8 mouse cellular contexts compared by ENCODE assay signal in genomic region chr11:117415466-117415865, GRCm38 (mm10).
A peak's percentile ranks its signal among the peaks of the same experiment; 100 is the strongest.
DNase-seq lines count a peak whose midpoint lies in the region; ATAC-seq lines count a peak whose summit lies in the region.

No protein-coding gene starts in this region.

- peak overlapping the region; percentile 49; the same call in 1 of the 2 replicates for H3K4me3 ChIP-seq in heart, embryonic 16.5 days (ENCODE audit: low read length)
- peak overlapping the region; percentile 47 for H3K4me3 ChIP-seq in hindbrain, embryonic 10.5 days
- no peak overlapping the region for H3K4me3 ChIP-seq in midbrain, embryonic 11.5 days (ENCODE audit: low read depth, low read length)

- H3K36me3 ChIP-seq in heart, embryonic 16.5 days (ENCODE audit: control insufficient read depth, insufficient read depth): no peaks in the 10 kb centered on the region
- H3K36me3 ChIP-seq in hindbrain, embryonic 10.5 days: no peaks in the 10 kb centered on the region
- no peaks in the 10 kb centered on the region for H3K36me3 ChIP-seq in midbrain, embryonic 11.5 days (ENCODE audit: control insufficient read depth, insufficient read depth, low read length)

- intact Hi-C loops in heart, postnatal 14 days (cut with DNase I): no loop called here

- no peak overlapping the region for H3K9ac ChIP-seq in heart, embryonic 16.5 days (ENCODE audit: low read length)
- no peak overlapping the region for H3K9ac ChIP-seq in midbrain, embryonic 11.5 days (ENCODE audit: low read length)

- ATAC-seq in heart, embryonic 16.5 days (replicated peaks; ENCODE audit: extremely low read depth, insufficient read depth, low FRiP score): no peak
- no peak for ATAC-seq in midbrain, embryonic 11.5 days (ENCODE audit: low FRiP score)

- 3% methylated on average over 14 of the region's 14 CpGs for WGBS in heart, embryonic 16.5 days
- 3% methylated on average over 14 of the region's 14 CpGs for WGBS in hindbrain, embryonic 10.5 days
- 3% methylated on average over 14 of the region's 14 CpGs for WGBS in midbrain, embryonic 11.5 days

- H3K4me2 ChIP-seq in heart, embryonic 16.5 days (ENCODE audit: low read depth, low read length): peak overlapping the region; percentile 69
- H3K4me2 ChIP-seq in midbrain, embryonic 11.5 days: peak overlapping the region; percentile 44

- H3K9me3 ChIP-seq in heart, embryonic 16.5 days (replicated peaks; ENCODE audit: control insufficient read depth, low read length): peaks cover 6% of the 10 kb centered on the region; the same call in 1 of the 2 replicates
- peaks cover 3% of the 10 kb centered on the region; the same call in 1 of the 2 replicates for H3K9me3 ChIP-seq in hindbrain, embryonic 10.5 days
- H3K9me3 ChIP-seq in midbrain, embryonic 11.5 days (ENCODE audit: control insufficient read depth, low read length): no peaks in the 10 kb centered on the region

- peaks cover 46% of the 10 kb centered on the region for H3K27me3 ChIP-seq in heart, embryonic 16.5 days (ENCODE audit: control insufficient read depth, insufficient read depth, low read length)
- H3K27me3 ChIP-seq in hindbrain, embryonic 10.5 days (ENCODE audit: insufficient read depth, poor library complexity, severe bottlenecking): peaks cover 70% of the 10 kb centered on the region
- peaks cover 19% of the 10 kb centered on the region for H3K27me3 ChIP-seq in midbrain, embryonic 11.5 days (ENCODE audit: control insufficient read depth, insufficient read depth, low read length)

- H3K27ac ChIP-seq in heart, embryonic 16.5 days (ENCODE audit: low read length): no peak overlapping the region
- H3K27ac ChIP-seq in hindbrain, embryonic 10.5 days: no peak overlapping the region
- no peak overlapping the region for H3K27ac ChIP-seq in midbrain, embryonic 11.5 days (ENCODE audit: low read depth, low read length)

- no peak for DNase-seq in heart, postnatal 14 days
- DNase-seq in brain, adult 2 months (ENCODE audit: low read depth, low spot score): peak; percentile 59
- DNase-seq in hindbrain, embryonic 10.5 days (ENCODE audit: low spot score): no peak
- peak; percentile 89 for DNase-seq in midbrain, embryonic 11.5 days (ENCODE audit: low spot score, missing footprints)
- no peak for DNase-seq in urinary bladder, postnatal 25 days (ENCODE audit: low spot score)
- no peak for DNase-seq in cerebellum, postnatal 36 days
- no peak for DNase-seq in natural killer cell, adult 2 months (ENCODE audit: low spot score in 2 of 2)

- peaks cover 15% of the 10 kb centered on the region for H3K4me1 ChIP-seq in heart, embryonic 16.5 days (ENCODE audit: control insufficient read depth, insufficient read depth, low read length)
- peaks cover 59% of the 10 kb centered on the region for H3K4me1 ChIP-seq in hindbrain, embryonic 10.5 days (replicated peaks)
- H3K4me1 ChIP-seq in midbrain, embryonic 11.5 days (ENCODE audit: control insufficient read depth, insufficient read depth, low read length): peaks cover 26% of the 10 kb centered on the region

Comparison
In these comparisons a context has a peak if more than half of its experiments do, and no peak if none do; other contexts are left out.
1. DNase-seq: peak in brain, adult 2 months (single experiment) and midbrain, embryonic 11.5 days (single experiment); none in heart, postnatal 14 days (0 of 2), hindbrain, embryonic 10.5 days (single experiment), urinary bladder, postnatal 25 days (single experiment), cerebellum, postnatal 36 days (0 of 2) and natural killer cell, adult 2 months (0 of 2).